Mouse (Mus musculus) layer of hippocampus, adult 2 months (tissue): ENCODE measurements around the gene Rem2. TPM values are rescaled to one million over a fixed set of nuclear protein-coding genes. Genes with fewer than 3 reads are reported as not detected.

Experiments
- DNase-seq, 2 experiments: peaks; one replicate each; pipeline ENCODE4 v3.0.0; 2022; ENCODE audit warnings: low spot score in 2 of 2
- H3K27ac ChIP-seq: fragments of 200-600 bp; 2 replicates; pipeline ENCODE4 v1.8.1; 2022
- H3K4me3 ChIP-seq: fragments of 200-600 bp; 2 replicates; pipeline ENCODE4 v1.8.1; 2022; ENCODE audit warnings: mild to moderate bottlenecking
- CTCF ChIP-seq: fragments of 200-600 bp; conservative IDR thresholded peaks from 2 replicates; pipeline ENCODE4 v1.8.1; 2022; ENCODE audit warnings: antibody characterized with exemption, mild to moderate bottlenecking, moderate library complexity
- total RNA-seq, 2 experiments: library from RNA; stranded (reverse); gene quantifications; 2 replicates each; pipeline ENCODE4 v1.2.3; 2021

The Rem2 gene
- total RNA-seq, 2 experiments from 2014 or later: 23.9 to 24.0 TPM

GRCm38 (mm10) chr14:54527227-54528006, 51.5 kb downstream of the Rem2 start:
- Histone ChIP-seq H3K27ac (peak overlapping the region; percentile 61; the same call in 1 of the 2 replicates), H3K4me3 (peak overlapping the region; percentile 55)
- no peak for TF ChIP-seq CTCF
- no peak for DNase-seq

DNA sequence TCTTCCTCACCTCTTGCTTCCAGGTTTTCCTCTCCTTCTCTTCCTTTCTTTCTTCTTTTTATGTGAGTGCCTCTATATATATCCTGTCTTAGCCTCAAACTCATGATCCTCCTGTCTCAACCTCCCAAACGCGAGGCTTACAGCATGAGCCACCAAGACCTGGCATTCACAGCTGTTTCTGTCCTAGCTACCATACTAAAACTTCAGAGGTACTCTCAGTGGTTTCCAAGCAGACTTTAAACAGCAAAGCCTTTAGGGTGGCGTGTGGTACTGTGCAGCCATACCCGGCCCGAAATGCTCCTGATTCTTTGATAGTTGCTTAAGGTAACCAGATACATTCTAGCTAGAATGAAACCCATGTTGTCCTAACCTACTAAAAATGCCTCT, 52.1 kb downstream of the Rem2 start:
- no peak for DNase-seq
- no peak for TF ChIP-seq CTCF
- Histone ChIP-seq H3K4me3 (peak overlapping the region; percentile 55; the same call in 1 of the 2 replicates), H3K27ac (no peak overlapping the region)

- Histone ChIP-seq H3K4me3 (no peak overlapping the region), H3K27ac (no peak overlapping the region)
- peak; percentile 76 to 94 for DNase-seq
- peak; percentile 93 for TF ChIP-seq CTCF
These were observed 52.7 kb downstream of the Rem2 start for GRCm38 (mm10) chr14:54528446-54529111.

Other genes starting within 250 kb of the Rem2 start
- gene Dad1, start 222.0 kb upstream of the Rem2 start, total RNA-seq: 100 to 1,000 TPM; 119 to 121 TPM
- gene Abhd4, start 221.9 kb upstream of the Rem2 start, total RNA-seq: 10 to 100 TPM; 49.8 to 55.1 TPM
- gene Olfr49, start 191.2 kb upstream of the Rem2 start, total RNA-seq: not detected
- gene Oxa1l, start 115.3 kb upstream of the Rem2 start, total RNA-seq: 10 to 100 TPM; 52.1 to 54.9 TPM
- 1 to 10 TPM; 1.4 to 2.0 TPM for gene Slc7a7, start 58.3 kb upstream of the Rem2 start, total RNA-seq
- 100 to 1,000 TPM in 1 of 2 experiments, 10 to 100 TPM in 1; 99.8 to 101 TPM for gene Mrpl52, start 49.2 kb upstream of the Rem2 start, total RNA-seq
- gene Mmp14, start 44.5 kb upstream of the Rem2 start, total RNA-seq: 10 to 100 TPM; 16.1 to 18.4 TPM
- gene Lrp10, start 12.0 kb upstream of the Rem2 start, total RNA-seq: 10 to 100 TPM; 28.5 to 30.3 TPM
- gene Prmt5, start 41.4 kb downstream of the Rem2 start, total RNA-seq: 10 to 100 TPM; 47.3 to 53.6 TPM
- 1 to 10 TPM; 4.4 to 4.8 TPM for gene Haus4, start 78.5 kb downstream of the Rem2 start, total RNA-seq
- gene Ajuba, start 101.5 kb downstream of the Rem2 start, total RNA-seq: 1 to 10 TPM; 1.1 to 1.8 TPM
- 1 to 10 TPM; 5.8 to 7.1 TPM for gene 4931414P19Rik, start 129.9 kb downstream of the Rem2 start, total RNA-seq
- gene Psmb5, start 141.9 kb downstream of the Rem2 start, total RNA-seq: 100 to 1,000 TPM; 199 to 218 TPM
- gene Psmb11, start 145.3 kb downstream of the Rem2 start, total RNA-seq: under 1 TPM; 0.22 to 0.28 TPM
- gene Gm17606, start 164.9 kb downstream of the Rem2 start, total RNA-seq: not detected
- gene Cdh24, start 165.3 kb downstream of the Rem2 start, total RNA-seq: 10 to 100 TPM; 22.5 to 27.5 TPM
- 10 to 100 TPM; 20.8 to 22.1 TPM for gene 1700123O20Rik, start 210.1 kb downstream of the Rem2 start, total RNA-seq
- 100 to 1,000 TPM; 223 to 242 TPM for gene Acin1, start 210.8 kb downstream of the Rem2 start, total RNA-seq
- not detected for gene Gm29776, start 222.7 kb downstream of the Rem2 start, total RNA-seq
- not detected for gene Cebpe, start 236.1 kb downstream of the Rem2 start, total RNA-seq